Mouse (Mus musculus): ENCODE data around the gene Nipsnap3a.

The Nipsnap3a gene

GRCm38 (mm10) chr4:52989248-52989647, at the start of gene Nipsnap3a:
Gene Nipsnap3a, plus strand, starts transcription at chr4:52989272.
- no peak for DNase-seq (ENCODE audit: low read depth in 1 of 2, low spot score in 2 of 2)

GRCm38 (mm10) chr4:52946665-52947064, 42.4 kb upstream of the Nipsnap3a start:
- DNase-seq (ENCODE audit: low read depth in 1 of 2, low spot score in 2 of 2): no peak

- DNase-seq (ENCODE audit: low read depth in 1 of 2, low spot score in 2 of 2): no peak
Observed at GRCm38 (mm10) chr4:52949005-52949404, 40.1 kb upstream of the Nipsnap3a start.

GRCm38 (mm10) chr4:52958693-52959092, 30.4 kb upstream of the Nipsnap3a start:
- DNase-seq (ENCODE audit: low read depth in 1 of 2, low spot score in 2 of 2): no peak

GRCm38 (mm10) chr4:52964247-52964646, 24.8 kb upstream of the Nipsnap3a start, which contains the start of gene Olfr270:
Gene Olfr270, plus strand, starts transcription at chr4:52964547.
- DNase-seq (ENCODE audit: low read depth in 1 of 2, low spot score in 2 of 2): no peak

- no peak for DNase-seq (ENCODE audit: low read depth in 1 of 2, low spot score in 2 of 2)
Observed at GRCm38 (mm10) chr4:52985216-52985615, 3.9 kb upstream of the Nipsnap3a start.

GRCm38 (mm10) chr4:52986266-52986665, 2.8 kb upstream of the Nipsnap3a start:
- no peak for DNase-seq (ENCODE audit: low read depth in 1 of 2, low spot score in 2 of 2)

- no peak for DNase-seq (ENCODE audit: low read depth in 1 of 2, low spot score in 2 of 2)
Observed at GRCm38 (mm10) chr4:52999449-52999848, 10.4 kb downstream of the Nipsnap3a start.

GRCm38 (mm10) chr4:53000154-53000553, 11.1 kb downstream of the Nipsnap3a start:
- DNase-seq (ENCODE audit: low read depth in 1 of 2, low spot score in 2 of 2): no peak

- DNase-seq (ENCODE audit: low read depth in 1 of 2, low spot score in 2 of 2): no peak
Observed at GRCm38 (mm10) chr4:53009183-53009582, 20.1 kb downstream of the Nipsnap3a start.

GRCm38 (mm10) chr4:53009871-53010270, 20.8 kb downstream of the Nipsnap3a start:
- no peak for DNase-seq (ENCODE audit: low read depth in 1 of 2, low spot score in 2 of 2)

GRCm38 (mm10) chr4:53011732-53012361, 22.8 kb downstream of the Nipsnap3a start, which contains the start of gene Nipsnap3b:
Gene Nipsnap3b, plus strand, starts transcription at chr4:53011880.
- DNase-seq (ENCODE audit: low read depth in 1 of 2, low spot score in 2 of 2): peak; percentile 84 to 91

GRCm38 (mm10) chr4:53014421-53014820, 25.3 kb downstream of the Nipsnap3a start:
- DNase-seq (ENCODE audit: low read depth in 1 of 2, low spot score in 2 of 2): no peak

GRCm38 (mm10) chr4:53015024-53015423, 26.0 kb downstream of the Nipsnap3a start:
- no peak for DNase-seq (ENCODE audit: low read depth in 1 of 2, low spot score in 2 of 2)

- no peak for DNase-seq (ENCODE audit: low read depth in 1 of 2, low spot score in 2 of 2)
Observed at GRCm38 (mm10) chr4:53018392-53018791, 29.3 kb downstream of the Nipsnap3a start.

- DNase-seq (ENCODE audit: low read depth in 1 of 2, low spot score in 2 of 2): no peak
Observed at GRCm38 (mm10) chr4:53023189-53023925, 34.3 kb downstream of the Nipsnap3a start.

GRCm38 (mm10) chr4:53024397-53024796, 35.3 kb downstream of the Nipsnap3a start:
- no peak for DNase-seq (ENCODE audit: low read depth in 1 of 2, low spot score in 2 of 2)

GRCm38 (mm10) chr4:53027811-53028210, 38.7 kb downstream of the Nipsnap3a start:
- DNase-seq (ENCODE audit: low read depth in 1 of 2, low spot score in 2 of 2): no peak

GRCm38 (mm10) chr4:53030326-53030948, 41.4 kb downstream of the Nipsnap3a start:
- no peak for DNase-seq (ENCODE audit: low read depth in 1 of 2, low spot score in 2 of 2)

GRCm38 (mm10) chr4:53043819-53044218, 54.7 kb downstream of the Nipsnap3a start:
- DNase-seq (ENCODE audit: low read depth in 1 of 2, low spot score in 2 of 2): no peak

GRCm38 (mm10) chr4:53045807-53046206, 56.7 kb downstream of the Nipsnap3a start:
- no peak for DNase-seq (ENCODE audit: low read depth in 1 of 2, low spot score in 2 of 2)
